Mouse (Mus musculus): ENCODE results near the gene Cby1. TPM values are rescaled to one million over a fixed set of nuclear protein-coding genes. Genes with fewer than 3 reads are reported as not detected.
A peak's percentile ranks its signal among the peaks of the same experiment; 100 is the strongest.
"Not testable (repeated sequence)": the region's sequence is repeated elsewhere in the genome, so short reads cannot be mapped to it uniquely, and the experiment has no call there.

The Cby1 gene
- polyA plus RNA-seq, 1 experiment from 2014 or later: 8.5 TPM

DNA sequence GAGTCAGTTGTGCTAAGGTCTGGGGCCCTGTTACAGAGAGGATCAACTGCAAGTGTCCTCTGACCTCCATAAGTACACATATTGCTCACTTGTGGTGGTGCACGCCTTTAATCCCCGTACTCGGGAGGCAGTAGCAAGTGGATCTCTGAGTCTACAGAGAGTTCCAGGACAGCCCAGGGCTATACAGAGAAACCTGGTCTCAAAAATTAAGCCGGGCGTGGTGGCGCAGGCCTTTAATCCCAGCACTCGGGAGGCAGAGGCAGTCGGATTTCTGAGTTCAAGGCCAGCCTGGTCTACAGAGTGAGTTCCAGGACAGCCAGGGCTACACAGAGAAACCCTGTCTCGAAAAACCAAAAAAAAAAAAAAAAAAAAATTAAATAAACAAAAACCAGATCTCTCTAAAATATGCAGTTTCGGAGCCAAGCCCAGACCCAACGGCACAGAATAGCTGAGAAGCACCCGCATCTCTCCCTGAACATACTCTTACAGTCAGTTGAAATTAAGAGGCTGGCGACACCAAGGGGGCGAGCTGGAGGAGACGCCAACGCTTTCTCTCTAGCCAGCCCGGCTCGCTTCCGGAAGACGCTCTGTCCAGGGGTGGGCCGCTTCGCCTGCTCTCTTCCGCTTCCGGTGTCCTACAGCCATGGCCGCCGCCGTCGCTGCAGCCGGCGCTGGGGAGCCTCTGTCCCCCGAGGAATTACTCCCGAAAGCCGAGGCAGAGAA, 11.4 kb downstream of the Cby1 start, which contains the start of gene Tomm22:
TSS of gene Tomm22 (plus strand) at position 613 of the 723 bp plus-strand sequence.
- TF ChIP-seq CTCF (IDR thresholded peaks at IDR 0.05; ENCODE audit: low read depth) (peak; percentile 75), EP300 (IDR thresholded peaks at IDR 0.05; ENCODE audit: low read depth) (peak; percentile 56; the same call in 1 of the 2 replicates)
- peak within 1 kb of the TSS; percentile 61 for H3K27ac ChIP-seq (ENCODE audit: low read depth)
- DNase-seq (peak; percentile 93), ATAC-seq (peak; percentile 96)
- H3K4me2 ChIP-seq (ENCODE audit: low read depth, low read length): peak within 1 kb of the TSS; percentile 79
- H3K4me1 ChIP-seq (ENCODE audit: insufficient read depth): peaks cover 9% of the 10 kb centered on the region
- peak within 1 kb of the TSS; percentile 82 for H3K4me3 ChIP-seq (ENCODE audit: low read depth, low read length)
- no peaks in the 10 kb centered on the region for H3K27me3 ChIP-seq (ENCODE audit: insufficient read depth, low read length)
- WGBS (ENCODE audit: insufficient replicate concordance): 16% methylated on average over 33 of the region's 33 CpGs
- H3K36me3 ChIP-seq (replicated peaks; ENCODE audit: insufficient read depth, low read length): peaks cover 24% of the 10 kb centered on the region
- H3K9ac ChIP-seq (replicated peaks): peak within 1 kb of the TSS; percentile 80
- H3K9me3 ChIP-seq (ENCODE audit: low read length): no peaks in the 10 kb centered on the region

DNA sequence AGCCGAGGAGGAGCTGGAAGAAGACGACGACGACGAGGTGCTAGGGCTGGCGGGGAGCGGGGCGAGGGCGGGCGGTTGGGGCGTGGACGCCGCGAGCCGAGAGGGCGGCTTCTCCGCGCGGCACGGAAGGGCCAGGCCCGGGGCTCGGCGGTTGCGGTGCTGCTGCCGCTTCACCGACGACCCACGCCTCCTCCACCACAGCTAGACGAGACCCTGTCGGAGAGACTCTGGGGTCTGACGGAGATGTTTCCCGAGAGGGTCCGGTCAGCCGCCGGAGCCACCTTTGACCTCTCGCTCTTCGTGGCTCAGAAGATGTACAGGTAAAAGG, 11.9 kb downstream of the Cby1 start:
- no peaks in the 10 kb centered on the region for H3K27me3 ChIP-seq (ENCODE audit: insufficient read depth, low read length)
- H3K9ac ChIP-seq (replicated peaks): peak overlapping the region; percentile 80
- under 1% methylated on average over 37 of the region's 37 CpGs for WGBS (ENCODE audit: insufficient replicate concordance)
- ATAC-seq (peak; percentile 57), DNase-seq (no peak)
- H3K27ac ChIP-seq (ENCODE audit: low read depth): peak overlapping the region; percentile 61
- H3K4me2 ChIP-seq (ENCODE audit: low read depth, low read length): peak overlapping the region; percentile 79
- H3K4me3 ChIP-seq (ENCODE audit: low read depth, low read length): peak overlapping the region; percentile 82
- peaks cover 28% of the 10 kb centered on the region for H3K36me3 ChIP-seq (replicated peaks; ENCODE audit: insufficient read depth, low read length)
- peaks cover 9% of the 10 kb centered on the region for H3K4me1 ChIP-seq (ENCODE audit: insufficient read depth)
- no peaks in the 10 kb centered on the region for H3K9me3 ChIP-seq (ENCODE audit: low read length)
- TF ChIP-seq CTCF (IDR thresholded peaks at IDR 0.05; ENCODE audit: low read depth): no peak
- no peak for TF ChIP-seq EP300 (IDR thresholded peaks at IDR 0.05; ENCODE audit: low read depth)

DNA sequence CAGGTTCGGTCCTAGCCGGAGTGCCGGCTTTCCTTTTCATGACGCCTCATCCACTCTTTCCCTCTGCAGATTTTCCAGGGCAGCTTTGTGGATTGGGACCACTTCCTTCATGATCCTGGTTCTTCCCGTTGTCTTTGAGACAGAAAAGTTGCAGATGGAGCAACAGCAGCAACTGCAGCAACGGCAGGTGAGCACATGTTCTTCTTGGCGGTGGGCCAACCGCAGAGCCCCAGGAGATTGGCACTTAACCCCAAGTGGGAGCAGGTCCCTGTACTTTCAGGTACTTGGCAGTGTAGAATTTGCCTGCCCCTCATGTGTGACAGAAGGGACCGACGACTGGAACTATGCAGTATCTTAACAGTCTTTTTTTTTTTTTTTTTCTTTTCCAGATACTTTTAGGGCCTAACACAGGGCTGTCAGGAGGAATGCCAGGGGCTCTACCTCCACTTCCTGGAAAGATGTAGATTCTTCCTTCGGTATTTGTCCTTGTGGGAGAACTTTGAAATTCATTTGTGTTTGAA, 12.9 kb downstream of the Cby1 start:
- not testable (repeated sequence) for H3K4me1 ChIP-seq (ENCODE audit: insufficient read depth); ATAC-seq; H3K27ac ChIP-seq (ENCODE audit: low read depth); DNase-seq; H3K27me3 ChIP-seq (ENCODE audit: insufficient read depth, low read length); H3K9me3 ChIP-seq (ENCODE audit: low read length)
- 71% methylated on average over 11 of the region's 11 CpGs for WGBS (ENCODE audit: insufficient replicate concordance)
- Histone ChIP-seq H3K4me3 (ENCODE audit: low read depth, low read length) (peak overlapping the region; percentile 82), H3K4me2 (ENCODE audit: low read depth, low read length) (peak overlapping the region; percentile 79), H3K36me3 (replicated peaks; ENCODE audit: insufficient read depth, low read length) (peaks cover 37% of the 10 kb centered on the region), H3K9ac (replicated peaks) (peak overlapping the region; percentile 80)

DNA sequence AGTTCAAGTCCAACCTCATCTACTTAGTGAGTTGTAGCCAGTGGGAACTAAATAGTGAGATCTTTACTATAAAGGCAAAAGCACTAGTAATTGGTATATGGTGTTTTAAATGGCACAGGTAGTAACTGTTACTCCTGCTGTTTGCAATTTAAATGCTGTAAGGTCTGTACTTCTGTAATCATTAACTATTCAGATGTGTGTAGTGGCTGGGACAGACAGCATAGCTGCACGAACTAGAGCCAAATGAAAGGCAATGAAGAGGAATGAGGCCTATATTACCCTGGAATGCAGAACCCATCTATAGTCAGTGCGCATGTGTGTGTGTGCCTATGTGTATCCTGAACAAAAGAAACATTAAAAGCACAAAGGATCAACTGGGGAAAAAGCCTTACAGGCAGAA, 18.9 kb downstream of the Cby1 start:
- no peak overlapping the region for H3K4me3 ChIP-seq (ENCODE audit: low read depth, low read length)
- H3K27ac ChIP-seq (ENCODE audit: low read depth): no peak overlapping the region
- no peak overlapping the region for H3K9ac ChIP-seq (replicated peaks)
- peaks cover 23% of the 10 kb centered on the region for H3K4me1 ChIP-seq (ENCODE audit: insufficient read depth)
- WGBS (ENCODE audit: insufficient replicate concordance): 74% methylated on average over 2 of the region's 2 CpGs
- no peaks in the 10 kb centered on the region for H3K9me3 ChIP-seq (ENCODE audit: low read length)
- no peak overlapping the region for H3K4me2 ChIP-seq (ENCODE audit: low read depth, low read length)
- ATAC-seq (no peak), DNase-seq (no peak)
- TF ChIP-seq CTCF (IDR thresholded peaks at IDR 0.05; ENCODE audit: low read depth) (no peak), EP300 (IDR thresholded peaks at IDR 0.05; ENCODE audit: low read depth) (no peak)
- peaks cover 49% of the 10 kb centered on the region for H3K36me3 ChIP-seq (replicated peaks; ENCODE audit: insufficient read depth, low read length)
- H3K27me3 ChIP-seq (ENCODE audit: insufficient read depth, low read length): no peaks in the 10 kb centered on the region

DNA sequence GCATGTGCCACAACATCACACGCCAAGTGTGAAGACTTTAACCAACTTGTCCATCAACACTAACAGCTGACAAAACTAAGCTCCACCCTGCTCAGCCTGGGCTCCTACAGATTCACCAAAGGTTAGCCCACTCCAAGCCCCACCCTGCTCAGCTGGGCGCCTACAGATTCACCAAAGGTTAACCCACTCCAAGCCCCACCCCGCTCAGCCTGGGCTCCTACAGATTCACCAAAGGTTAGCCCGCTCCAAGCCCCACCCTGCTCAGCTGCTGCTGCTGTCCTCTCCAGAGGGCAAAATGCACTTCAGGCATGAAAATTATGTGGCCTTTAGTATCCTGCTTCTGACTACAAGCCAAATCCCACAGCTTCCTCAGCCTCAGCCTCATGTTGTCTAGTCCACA, 23.0 kb downstream of the Cby1 start:
- ATAC-seq (peak; percentile 10; the same call in 1 of the 2 replicates), DNase-seq (peak; percentile 42)
- peaks cover 57% of the 10 kb centered on the region for H3K4me1 ChIP-seq (ENCODE audit: insufficient read depth)
- no peaks in the 10 kb centered on the region for H3K9me3 ChIP-seq (ENCODE audit: low read length)
- no peak overlapping the region for H3K4me3 ChIP-seq (ENCODE audit: low read depth, low read length)
- TF ChIP-seq CTCF (IDR thresholded peaks at IDR 0.05; ENCODE audit: low read depth): no peak
- no peak for TF ChIP-seq EP300 (IDR thresholded peaks at IDR 0.05; ENCODE audit: low read depth)
- peak overlapping the region; percentile 99 for H3K27ac ChIP-seq (ENCODE audit: low read depth)
- 62% methylated on average over 4 of the region's 4 CpGs for WGBS (ENCODE audit: insufficient replicate concordance)
- peak overlapping the region; percentile 92 for H3K4me2 ChIP-seq (ENCODE audit: low read depth, low read length)
- peaks cover 11% of the 10 kb centered on the region for H3K36me3 ChIP-seq (replicated peaks; ENCODE audit: insufficient read depth, low read length)
- H3K27me3 ChIP-seq (ENCODE audit: insufficient read depth, low read length): no peaks in the 10 kb centered on the region
- peak overlapping the region; percentile 11; the same call in 1 of the 2 replicates for H3K9ac ChIP-seq (replicated peaks)

DNA sequence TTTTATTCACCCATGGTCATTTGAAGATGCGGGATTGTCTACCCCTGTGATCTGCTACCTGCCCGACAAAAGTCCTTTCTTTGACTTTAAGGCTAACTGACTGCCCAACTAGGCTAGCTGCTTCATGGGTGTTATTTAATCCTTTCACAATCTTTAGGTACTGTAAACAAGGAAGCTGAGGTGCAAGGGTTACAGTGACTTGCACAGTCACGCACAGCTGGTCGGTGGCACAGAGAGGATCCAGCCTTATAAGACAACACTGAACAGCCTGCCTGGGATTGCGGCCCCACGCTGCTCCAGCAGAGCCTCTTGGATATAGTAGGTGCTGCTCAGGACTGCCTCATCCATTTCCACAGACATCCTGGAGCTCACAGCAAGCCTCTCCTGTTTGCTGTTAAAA, 24.1 kb downstream of the Cby1 start:
- Histone ChIP-seq H3K9ac (replicated peaks) (peak overlapping the region; percentile 98), H3K27ac (ENCODE audit: low read depth) (peak overlapping the region; percentile 99), H3K27me3 (ENCODE audit: insufficient read depth, low read length) (no peaks in the 10 kb centered on the region), H3K4me1 (ENCODE audit: insufficient read depth) (peaks cover 54% of the 10 kb centered on the region), H3K9me3 (ENCODE audit: low read length) (no peaks in the 10 kb centered on the region), H3K36me3 (replicated peaks; ENCODE audit: insufficient read depth, low read length) (peaks cover 3% of the 10 kb centered on the region), H3K4me2 (ENCODE audit: low read depth, low read length) (peak overlapping the region; percentile 92), H3K4me3 (ENCODE audit: low read depth, low read length) (peak overlapping the region; percentile 88)
- no peak for TF ChIP-seq CTCF (IDR thresholded peaks at IDR 0.05; ENCODE audit: low read depth)
- peak; percentile 43; the same call in 1 of the 2 replicates for TF ChIP-seq EP300 (IDR thresholded peaks at IDR 0.05; ENCODE audit: low read depth)
- DNase-seq (peak; percentile 46), ATAC-seq (peak; percentile 43)
- whole genome bisulfite sequencing (ENCODE audit: insufficient replicate concordance): 60% methylated on average over 6 of the region's 6 CpGs
